Mouse (Mus musculus): ENCODE results near the gene Gm3415. TPM values are rescaled to one million over a fixed set of nuclear protein-coding genes. Genes with fewer than 3 reads are reported as not detected.

Gm3415 gene
- polyA plus RNA-seq, 1 experiment from 2014 or later = not detected

Other genes with a start within 250 kb of the Gm3415 start
- 4.8 and 5.1 TPM in 2 replicates for gene Wasf3, start 171.2 kb upstream of the Gm3415 start, polyA plus RNA-seq (2014; fragmentation: Nextera tagmentation; extraction: Ambion mirVana)
- not detected in 2 replicates for gene Gm6408, start 74.2 kb upstream of the Gm3415 start, polyA plus RNA-seq (2014; fragmentation: Nextera tagmentation; extraction: Ambion mirVana)
- not detected in 2 replicates for gene Gm6370, start 64.8 kb upstream of the Gm3415 start, polyA plus RNA-seq (2014; fragmentation: Nextera tagmentation; extraction: Ambion mirVana)
- gene 4930449I24Rik, start 53.7 kb upstream of the Gm3415 start, polyA plus RNA-seq (2014; fragmentation: Nextera tagmentation; extraction: Ambion mirVana) = not detected in 2 replicates
- not detected in 2 replicates for gene Gm3402, start 42.0 kb upstream of the Gm3415 start, polyA plus RNA-seq (2014; fragmentation: Nextera tagmentation; extraction: Ambion mirVana)
- not detected in 2 replicates for gene Gm3404, start 30.3 kb upstream of the Gm3415 start, polyA plus RNA-seq (2014; fragmentation: Nextera tagmentation; extraction: Ambion mirVana)
- not detected in 2 replicates for gene Gm3409, start 18.5 kb upstream of the Gm3415 start, polyA plus RNA-seq (2014; fragmentation: Nextera tagmentation; extraction: Ambion mirVana)
- gene Gpr12, start 29.1 kb downstream of the Gm3415 start, polyA plus RNA-seq (2014; fragmentation: Nextera tagmentation; extraction: Ambion mirVana) = 0.27 and 0.92 TPM in 2 replicates
- gene Usp12, start 238.9 kb downstream of the Gm3415 start, polyA plus RNA-seq (2014; fragmentation: Nextera tagmentation; extraction: Ambion mirVana) = 10.4 and 13.1 TPM in 2 replicates

All from forebrain, embryonic 11.5 days (tissue).